Mouse (Mus musculus) liver, embryonic 15.5 days (tissue): Measurements from ENCODE around the gene Tmem192. TPM values are rescaled to one million over a fixed set of nuclear protein-coding genes. Genes with fewer than 3 reads are reported as not detected.
"Not testable (repeated sequence)": the region's sequence is repeated elsewhere in the genome, so short reads cannot be mapped to it uniquely, and the experiment has no call there.

Source experiments
- ATAC-seq: fragments of 200-750 bp; cut with Nextera tagmentation; 2 replicates; pipeline ENCODE4 v1.8.0; 2017; ENCODE audit warnings: moderate number of reproducible peaks, mild to moderate bottlenecking, moderate library complexity; ENCODE audit not compliant: insufficient read depth
- H3K27ac ChIP-seq: fragments of 300-500 bp; sonication (generic); replicated peaks from 2 replicates; pipeline ENCODE4 v1.5.1; 2015; ENCODE audit warnings: mild to moderate bottlenecking, inconsistent platforms
- H3K27me3 ChIP-seq: fragments of 300-500 bp; sonication (generic); 2 replicates; pipeline ENCODE4 v1.6.1; 2015; ENCODE audit warnings: mild to moderate bottlenecking, inconsistent platforms
- H3K36me3 ChIP-seq: fragments of 300-500 bp; sonication (generic); replicated peaks from 2 replicates; pipeline ENCODE4 v1.6.1; 2015; ENCODE audit warnings: moderate library complexity, mild to moderate bottlenecking, inconsistent platforms
- H3K4me1 ChIP-seq: fragments of 300-500 bp; sonication (generic); replicated peaks from 2 replicates; pipeline ENCODE4 v1.6.1; 2015; ENCODE audit warnings: inconsistent platforms
- H3K4me2 ChIP-seq: fragments of 300-500 bp; sonication (generic); 2 replicates; pipeline ENCODE4 v1.6.1; 2015; ENCODE audit warnings: moderate library complexity, mild to moderate bottlenecking, inconsistent platforms
- H3K4me3 ChIP-seq: fragments of 300-500 bp; sonication (generic); replicated peaks from 2 replicates; pipeline ENCODE4 v1.5.1; 2015; ENCODE audit warnings: mild to moderate bottlenecking, inconsistent platforms
- H3K9ac ChIP-seq: fragments of 300-500 bp; sonication (generic); 2 replicates; pipeline ENCODE4 v1.6.1; 2015; ENCODE audit warnings: moderate library complexity, mild to moderate bottlenecking, inconsistent platforms
- H3K9me3 ChIP-seq: fragments of 300-500 bp; sonication (generic); replicated peaks from 2 replicates; pipeline ENCODE4 v1.6.1; 2016; ENCODE audit warnings: inconsistent platforms
- WGBS: fragments of 180-500 bp; shearing (Covaris S2); methylation state at CpG from one replicate; pipeline ENCODE4 v1.1.7; 2015; ENCODE audit warnings: mixed read lengths; ENCODE audit not compliant: insufficient replicate concordance; 5-methylcytosine and 5-hydroxymethylcytosine counted together
- polyA plus RNA-seq: library from polyadenylated mRNA; unstranded; fragments of >200 nt; fragmentation: Nextera tagmentation; extraction: Ambion mirVana; gene quantifications from 2 replicates; pipeline ENCODE4 v1.2.1, GENCODE M21; 2015

Gene Tmem192
- polyA plus RNA-seq, 1 experiment from 2014 or later = 11.9 TPM

- Histone ChIP-seq H3K36me3 (peaks cover 12% of the 10 kb centered on the region), H3K27me3 (no peaks in the 10 kb centered on the region), H3K4me2 (no peak overlapping the region), H3K9ac (no peak overlapping the region), H3K4me1 (no peaks in the 10 kb centered on the region), H3K4me3 (no peak overlapping the region), H3K27ac (no peak overlapping the region), H3K9me3 (no peaks in the 10 kb centered on the region)
- ATAC-seq = no peak
Observed at GRCm38 (mm10) chr8:64962836-64963235, 15.9 kb downstream of the Tmem192 start.

- no peak overlapping the region for H3K4me3 ChIP-seq
- H3K36me3 ChIP-seq = no peaks in the 10 kb centered on the region
- H3K9me3 ChIP-seq = no peaks in the 10 kb centered on the region
- H3K9ac ChIP-seq = no peak overlapping the region
- 63% methylated on average over 20 of the region's 20 CpGs for WGBS
- H3K27ac ChIP-seq = no peak overlapping the region
- no peak overlapping the region for H3K4me2 ChIP-seq
- no peaks in the 10 kb centered on the region for H3K4me1 ChIP-seq
- no peaks in the 10 kb centered on the region for H3K27me3 ChIP-seq
- no peak for ATAC-seq
Observed at GRCm38 (mm10) chr8:64983150-64983897, 36.3 kb downstream of the Tmem192 start.

DNA sequence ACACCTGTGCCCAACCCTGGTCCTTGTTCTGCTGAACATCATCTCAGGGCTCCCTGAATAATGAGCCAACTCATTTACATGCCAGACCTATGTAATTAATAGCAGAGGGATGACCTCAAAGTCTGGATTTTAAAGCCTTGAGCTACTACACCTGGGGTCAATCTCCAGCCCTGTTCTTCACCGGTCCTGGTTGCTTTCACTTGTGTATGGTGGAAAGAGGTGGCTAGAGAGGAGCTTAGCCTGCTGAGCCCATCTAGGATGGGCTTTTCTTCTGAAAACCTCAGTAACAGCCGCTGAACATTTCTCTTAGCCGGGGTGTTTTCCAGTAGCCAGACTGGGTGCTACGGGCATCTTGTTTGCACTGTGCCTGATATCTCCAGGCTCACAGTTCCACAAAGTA is 40.7 kb downstream of the Tmem192 start, which contains the start of gene Trim75:
Gene Trim75 (minus strand): TSS at position 101 of the 400 bp plus-strand sequence.
- Histone ChIP-seq H3K9ac (no peak within 1 kb of the TSS), H3K4me2 (no peak within 1 kb of the TSS), H3K27ac (no peak within 1 kb of the TSS), H3K4me3 (no peak within 1 kb of the TSS), H3K36me3 (no peaks in the 10 kb centered on the region), H3K4me1 (no peaks in the 10 kb centered on the region), H3K27me3 (no peaks in the 10 kb centered on the region), H3K9me3 (no peaks in the 10 kb centered on the region)
- 68% methylated on average over 4 of the region's 4 CpGs for WGBS
- ATAC-seq = no peak

DNA sequence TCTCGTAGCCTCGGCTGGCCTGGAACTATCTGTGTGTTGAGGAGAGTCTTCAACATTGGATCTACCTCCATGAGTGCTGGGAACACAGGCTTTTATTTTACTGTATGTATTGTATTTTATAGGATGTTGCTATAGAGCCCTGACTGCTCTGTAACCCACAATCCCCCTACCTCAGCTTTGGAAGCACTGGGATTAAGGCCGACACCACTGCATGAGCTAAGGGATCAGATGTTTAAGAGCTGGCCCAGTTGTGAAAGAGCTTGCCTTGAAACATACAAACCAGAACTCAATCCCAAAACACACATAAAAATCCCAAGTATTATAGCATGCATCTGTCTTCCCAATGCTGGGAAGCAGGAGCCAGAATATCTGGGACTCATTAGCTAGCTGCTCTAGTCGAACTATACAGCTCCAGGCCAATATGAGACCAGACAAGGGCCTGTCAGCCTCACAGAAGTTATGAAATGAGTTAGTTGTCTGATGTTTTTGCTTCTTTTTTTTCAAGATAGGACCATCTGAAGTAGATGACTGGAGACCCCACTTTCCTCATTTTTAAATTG is 51.9 kb downstream of the Tmem192 start:
- 73% methylated on average over 4 of the region's 4 CpGs for WGBS
- H3K9ac ChIP-seq = no peak overlapping the region
- H3K27me3 ChIP-seq = no peaks in the 10 kb centered on the region
- H3K4me2 ChIP-seq = no peak overlapping the region
- H3K4me1 ChIP-seq = no peaks in the 10 kb centered on the region
- no peak overlapping the region for H3K4me3 ChIP-seq
- no peak overlapping the region for H3K27ac ChIP-seq
- no peak for ATAC-seq
- no peaks in the 10 kb centered on the region for H3K36me3 ChIP-seq
- no peaks in the 10 kb centered on the region for H3K9me3 ChIP-seq

- H3K9me3 ChIP-seq, H3K36me3 ChIP-seq, H3K4me2 ChIP-seq, H3K27ac ChIP-seq, H3K4me3 ChIP-seq, ATAC-seq, H3K4me1 ChIP-seq, H3K27me3 ChIP-seq, H3K9ac ChIP-seq: not testable (repeated sequence)
- 68% methylated on average over 6 of the region's 6 CpGs for WGBS
Observed at GRCm38 (mm10) chr8:65007616-65008015, 60.6 kb downstream of the Tmem192 start.

DNA sequence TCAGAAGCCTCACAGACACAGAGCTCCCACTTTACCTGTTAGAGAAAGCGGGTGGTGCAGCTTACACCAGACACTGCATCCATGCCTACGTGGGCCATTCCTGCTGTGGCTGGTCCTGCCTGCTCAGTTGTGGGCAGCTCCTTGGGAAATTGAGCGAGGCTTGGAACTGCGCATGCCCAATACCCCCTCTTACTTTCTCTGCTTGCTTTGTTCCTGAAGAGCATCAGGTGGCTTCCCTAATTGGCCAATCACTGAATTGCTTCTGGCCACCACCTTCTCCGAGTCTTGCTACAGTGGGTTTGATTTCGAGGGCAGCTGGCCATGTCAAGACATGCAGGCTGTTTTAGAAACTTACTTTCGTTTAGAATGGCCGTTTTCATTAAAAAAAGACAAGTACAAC is 71.4 kb downstream of the Tmem192 start, which contains the start of the genes Trim61 and Trim60:
Gene Trim61 (minus strand): TSS at position 101 of the 400 bp plus-strand sequence.
Gene Trim60 (minus strand): TSS at position 162 of the 400 bp plus-strand sequence.
- no peak for ATAC-seq
- Histone ChIP-seq H3K9me3 (no peaks in the 10 kb centered on the region), H3K36me3 (no peaks in the 10 kb centered on the region), H3K27ac (no peak within 1 kb of the TSS), H3K4me2 (no peak within 1 kb of the TSS), H3K4me3 (no peak within 1 kb of the TSS), H3K27me3 (no peaks in the 10 kb centered on the region), H3K4me1 (no peaks in the 10 kb centered on the region), H3K9ac (no peak within 1 kb of the TSS)
- 65% methylated on average over 8 of the region's 8 CpGs for WGBS

Other genes with a start within 250 kb of the Tmem192 start
- gene Msmo1, start 213.4 kb upstream of the Tmem192 start, polyA plus RNA-seq = 107 and 121 TPM in 2 replicates
- 3.7 and 3.8 TPM in 2 replicates for gene Klhl2, start 97.2 kb upstream of the Tmem192 start, polyA plus RNA-seq
- gene Trim75, start 40.6 kb downstream of the Tmem192 start, polyA plus RNA-seq = not detected in 2 replicates
- not detected in 2 replicates for gene Trim61, start 71.3 kb downstream of the Tmem192 start, polyA plus RNA-seq
- gene Trim60, start 71.4 kb downstream of the Tmem192 start, polyA plus RNA-seq = not detected in 2 replicates
- gene Apela, start 90.2 kb downstream of the Tmem192 start, polyA plus RNA-seq = 0.13 and 0.24 TPM in 2 replicates
- not detected in 2 replicates for gene Gm10663, start 127.8 kb downstream of the Tmem192 start, polyA plus RNA-seq
- gene BC030870, start 182.4 kb downstream of the Tmem192 start, polyA plus RNA-seq = 0.10 TPM in 1 of 2 replicates, not detected in the other